Mouse (Mus musculus) v-Abl transformed pro-B cells (cell line): ENCODE results near the gene Rtn4rl1.

ENCODE experiments used
- in situ Hi-C, 2 experiments: fragments of 400-800 bp; cut with MboI; formaldehyde crosslinking; loops; one replicate each; pipeline ENCODE4 v1.15.1; 2025; ENCODE audit not compliant: unreplicated experiment in 2 of 2

Rtn4rl1 gene

DNA sequence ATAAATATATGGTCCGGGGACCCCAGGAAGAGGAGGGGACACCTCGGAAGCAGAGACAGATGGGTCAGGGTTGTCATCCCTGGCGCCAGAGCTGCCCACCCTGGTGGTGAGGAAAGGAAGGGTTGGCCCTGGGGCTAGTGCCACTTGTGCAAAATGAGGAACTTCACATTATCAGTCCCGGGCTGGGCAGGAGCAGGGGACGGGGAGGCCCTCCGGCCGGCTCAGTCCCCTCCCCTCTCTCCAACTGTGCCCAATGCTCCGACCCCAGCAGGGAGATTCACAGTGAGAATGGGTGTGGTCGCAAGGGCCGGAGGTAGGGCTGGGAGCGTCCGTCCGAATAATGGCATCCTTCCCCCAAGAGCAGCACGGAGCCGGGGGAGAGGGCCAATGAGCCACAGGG, 28.8 kb upstream of the Rtn4rl1 start:
- in situ Hi-C loops = no loop called here

DNA sequence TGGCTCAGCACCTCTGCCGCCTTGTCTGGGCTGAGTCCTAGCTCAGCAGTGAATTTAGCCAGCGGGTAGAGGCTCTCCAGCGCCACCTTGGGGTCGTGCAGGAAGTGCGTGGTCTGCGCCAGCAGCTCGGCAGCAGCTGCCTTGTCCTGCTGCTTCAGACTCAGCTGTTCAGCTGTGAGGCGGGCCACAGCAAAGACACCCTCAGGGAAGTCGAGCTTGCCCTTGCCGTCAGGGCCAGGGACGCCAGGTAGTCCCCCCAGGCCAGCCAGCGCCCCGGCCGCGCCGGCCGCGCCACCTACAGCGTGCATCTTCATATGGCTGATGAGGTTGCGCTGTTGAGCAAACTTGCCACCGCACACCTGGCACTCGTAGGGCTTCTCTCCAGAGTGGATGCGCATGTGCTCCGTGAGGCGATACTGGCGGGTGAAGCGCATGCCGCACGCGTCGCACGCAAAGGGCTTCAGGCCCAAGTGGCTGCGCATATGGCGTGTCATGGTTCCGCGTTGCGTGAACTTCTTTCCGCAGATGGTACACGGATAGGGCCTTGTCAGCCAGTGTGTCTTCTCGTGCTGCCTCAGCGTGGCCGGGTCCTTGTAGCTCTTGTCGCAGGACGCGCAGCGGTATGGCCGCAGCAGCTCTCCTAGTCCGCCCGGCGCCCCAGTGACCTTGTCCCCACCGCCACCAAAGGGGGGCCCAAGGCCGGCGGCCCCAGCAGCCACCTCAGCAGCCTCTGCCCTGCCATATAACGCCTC, 28.0 kb upstream of the Rtn4rl1 start:
- in situ Hi-C loops = no loop called here

DNA sequence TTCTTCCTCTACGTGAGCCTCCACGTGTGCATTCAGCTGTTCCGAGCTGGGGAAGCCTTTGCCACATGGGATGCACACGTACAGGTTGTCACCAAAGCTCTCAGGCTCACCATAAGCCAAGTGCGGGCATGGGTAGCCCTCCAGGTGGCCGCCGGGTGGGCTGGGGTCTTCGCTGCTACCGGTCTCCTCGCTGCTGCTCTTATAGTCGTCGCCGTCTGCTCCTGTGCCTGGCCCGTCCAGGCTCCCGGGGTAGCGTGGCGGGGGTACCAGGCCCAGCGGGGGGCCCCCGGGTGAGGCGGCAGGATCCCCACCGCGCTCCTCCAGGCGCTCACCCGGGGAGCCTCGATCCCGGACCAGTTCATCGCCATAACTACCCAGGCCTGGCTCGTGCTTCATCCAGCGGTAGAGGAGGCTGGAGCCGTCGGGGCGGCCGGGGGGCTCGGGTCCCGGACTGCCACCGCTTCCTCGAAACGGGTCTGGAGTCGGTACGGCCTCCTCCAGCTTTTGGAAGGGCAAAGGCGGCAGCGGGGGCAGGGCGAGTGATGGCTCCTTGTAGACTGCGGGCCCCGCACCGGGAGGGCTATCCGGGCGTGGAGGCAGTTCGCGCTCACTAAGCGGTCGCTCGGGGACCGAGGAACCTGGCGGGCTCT, 27.3 kb upstream of the Rtn4rl1 start:
- in situ Hi-C loops = no loop called here

DNA sequence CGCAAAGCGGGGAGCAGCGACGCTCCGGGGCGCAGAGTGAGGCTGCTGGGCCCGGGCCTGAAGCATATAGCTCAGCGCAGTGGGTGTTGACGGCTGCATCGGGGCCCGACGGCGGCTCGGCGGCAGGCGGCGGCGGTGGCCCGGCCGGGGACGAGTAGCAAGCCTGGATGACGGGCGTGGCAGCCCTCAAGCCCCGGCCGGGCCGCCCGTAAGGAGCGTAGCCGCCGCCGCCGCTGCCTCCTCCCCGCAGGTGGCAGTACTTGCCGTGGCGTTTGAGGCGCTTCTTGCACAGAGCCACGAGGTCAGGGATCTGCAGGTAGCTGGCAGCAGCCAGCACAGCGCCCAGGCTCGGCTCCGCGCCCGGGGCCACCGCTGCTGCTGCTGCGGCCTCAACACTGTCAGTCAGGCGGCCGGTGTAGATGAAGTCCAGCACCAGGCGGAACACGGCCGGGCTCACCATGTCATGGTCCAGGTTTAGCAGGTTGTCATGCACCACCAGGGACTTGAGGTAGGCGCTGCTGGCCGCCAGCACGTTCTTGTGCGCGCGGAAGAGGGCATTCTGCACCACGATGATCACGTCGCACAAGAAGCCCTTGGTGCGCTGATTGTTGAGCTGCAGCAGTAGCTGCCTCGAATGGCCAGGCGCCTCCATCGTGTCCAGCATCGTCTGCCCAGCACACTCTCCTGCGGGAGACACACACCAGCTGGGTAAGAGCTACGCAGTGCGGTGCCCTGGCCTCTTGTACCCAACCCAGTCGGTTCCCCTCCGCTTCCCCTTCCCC, 26.5 kb upstream of the Rtn4rl1 start:
- in situ Hi-C loops = no loop called here

DNA sequence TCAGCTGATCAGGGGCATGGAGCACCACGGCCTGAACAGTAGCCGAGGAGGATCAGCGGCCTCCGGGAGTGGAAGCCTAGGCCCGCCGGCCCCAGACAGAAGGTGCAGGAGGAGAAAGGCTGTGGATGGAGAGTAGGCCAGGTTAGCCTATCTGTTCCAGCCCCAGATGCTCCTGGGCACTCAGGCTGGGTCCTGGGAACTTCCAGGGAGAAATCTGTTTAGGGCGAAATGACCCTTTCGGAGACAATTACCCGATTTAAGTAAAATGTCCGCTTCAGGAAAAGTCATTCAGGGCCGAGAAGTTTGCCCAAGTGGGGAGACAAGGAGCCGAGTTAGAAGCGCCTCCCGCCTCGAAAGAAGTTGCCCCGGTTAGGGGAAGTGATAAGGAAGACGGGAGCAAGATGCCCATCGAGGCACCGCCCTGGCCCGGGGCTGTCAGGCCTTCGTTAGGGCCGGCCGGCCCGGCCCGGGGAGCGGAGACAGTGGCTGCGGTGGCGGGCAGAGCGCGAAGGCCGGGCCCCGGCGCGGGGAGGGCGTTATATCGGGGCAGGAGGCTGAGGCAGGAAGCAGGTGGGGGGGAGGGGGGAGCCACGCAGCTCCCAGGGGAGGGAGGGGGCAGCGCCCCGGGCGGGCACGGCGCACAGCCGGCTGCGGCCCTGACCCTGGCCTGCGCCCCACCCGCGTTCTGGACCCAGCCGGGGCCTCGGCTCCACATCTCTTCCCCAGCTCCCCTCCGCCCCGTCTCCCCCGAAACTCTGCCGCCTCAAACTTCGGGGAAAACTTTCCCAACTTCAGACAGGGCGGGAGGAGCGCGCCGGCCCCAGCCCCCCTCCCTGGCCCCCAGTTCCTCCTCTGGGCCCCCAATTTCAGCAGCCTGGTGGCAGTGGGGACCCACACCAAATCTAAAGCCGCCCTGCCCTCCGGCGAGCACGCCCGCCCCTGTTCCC, 25.7 kb upstream of the Rtn4rl1 start:
- in situ Hi-C loops = no loop called here

DNA sequence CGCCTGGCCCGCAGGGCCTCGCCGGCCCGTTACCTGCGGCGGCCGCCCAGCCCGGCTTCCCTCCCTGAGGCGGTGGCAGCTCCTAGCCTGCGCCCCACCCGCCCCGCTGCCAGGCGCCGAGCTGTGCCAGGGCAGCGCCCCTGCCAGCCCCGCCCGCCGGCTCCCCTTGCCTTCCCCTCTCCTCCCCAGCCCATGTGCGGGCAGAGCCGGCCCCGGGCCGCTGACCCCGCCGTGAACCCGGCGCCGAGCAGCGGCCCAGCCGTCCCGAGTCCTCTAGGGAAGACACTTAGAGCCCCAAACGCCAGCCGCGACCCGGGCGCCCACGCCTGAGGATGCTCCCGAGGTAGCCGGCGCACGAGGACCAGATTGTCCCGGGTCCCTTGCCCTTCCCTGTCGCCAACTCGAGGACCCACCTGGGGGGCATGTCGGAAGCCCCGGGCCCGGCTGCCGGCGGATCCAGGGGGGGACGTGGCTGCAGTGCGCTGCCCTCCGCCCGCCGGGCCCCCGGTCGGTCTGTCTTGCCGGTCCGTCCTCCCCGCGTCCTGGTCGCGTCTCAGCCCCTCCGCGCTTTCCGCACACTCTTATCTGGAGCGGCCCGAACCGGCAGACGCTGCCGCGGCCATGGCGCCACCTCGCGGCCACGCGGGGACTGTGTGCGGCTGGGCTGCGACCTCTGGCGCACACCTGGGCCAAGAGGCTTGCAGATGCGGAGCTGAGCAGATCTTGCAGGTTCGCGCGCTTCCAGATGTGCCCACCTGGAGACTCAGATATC, 24.8 kb upstream of the Rtn4rl1 start:
- in situ Hi-C loops = no loop called here

DNA sequence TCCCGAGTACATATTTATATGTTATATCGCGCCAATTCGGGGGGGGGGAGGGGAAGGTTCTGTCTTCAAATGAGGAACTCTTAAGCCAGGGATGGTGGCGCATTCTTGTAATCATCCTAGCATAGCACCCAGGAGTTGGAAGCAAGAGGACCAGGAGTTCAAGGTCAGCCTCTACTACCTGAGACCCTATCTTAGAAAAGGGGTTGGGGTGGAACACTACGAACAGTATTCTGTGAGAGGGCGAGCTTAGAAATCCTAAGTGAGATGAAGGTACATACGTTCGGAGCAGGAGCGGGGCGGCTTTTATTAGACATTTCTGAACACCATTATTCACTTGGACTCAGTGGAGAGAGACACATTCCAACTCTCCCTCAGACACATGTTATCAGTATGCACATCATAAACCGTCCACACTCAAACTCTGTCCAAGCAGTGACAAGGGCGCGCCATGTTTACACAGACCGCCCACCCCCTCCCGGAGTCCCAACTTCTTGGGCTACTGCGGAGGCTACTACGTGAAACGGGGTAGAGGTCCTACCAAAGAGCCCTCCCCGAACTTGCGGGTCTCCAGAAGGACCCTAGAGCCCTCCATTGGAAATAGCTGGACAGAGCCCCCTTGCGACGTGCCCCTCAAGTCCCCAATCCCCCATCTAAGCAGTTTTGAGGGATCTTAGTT, 24.0 kb upstream of the Rtn4rl1 start, which contains the start of gene Hic1:
TSS of gene Hic1 (minus strand) at position 115 of the 676 bp plus-strand sequence.
- in situ Hi-C loops = loop anchor here (5.0 kb wide), 1 partner anchor 187 kb away; no protein-coding TSS in a partner anchor

DNA sequence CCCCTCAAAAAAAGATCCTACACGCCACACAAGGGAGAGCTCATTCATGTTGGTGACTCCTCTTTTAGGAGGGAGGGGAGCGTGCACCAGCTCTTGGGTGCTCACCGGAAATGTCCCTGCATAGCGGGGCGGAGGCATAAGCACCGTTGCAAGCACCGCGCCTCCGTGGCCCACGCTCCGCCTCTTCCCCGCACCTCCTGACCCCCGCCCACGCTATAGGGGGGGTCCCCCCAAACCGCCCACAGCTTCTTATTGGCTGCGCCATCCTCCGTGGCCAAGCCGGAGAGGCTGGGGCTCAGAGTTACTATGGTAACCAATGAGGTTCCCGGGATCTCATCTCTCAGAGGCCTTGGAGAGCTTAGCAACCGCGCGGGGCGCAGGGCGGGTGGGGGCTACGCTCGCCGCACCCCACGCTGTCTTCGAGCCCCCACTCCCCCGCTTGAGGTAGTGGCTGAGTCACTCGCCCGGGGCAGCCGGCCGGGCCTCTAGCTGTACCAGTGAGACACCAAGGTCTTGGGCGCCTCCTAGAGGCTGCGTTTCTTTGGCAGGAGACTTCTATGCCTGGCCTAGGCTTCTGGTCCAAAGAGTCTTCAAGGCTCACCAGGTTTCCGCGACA, 23.3 kb upstream of the Rtn4rl1 start:
- in situ Hi-C loops = loop anchor here (5.0 kb wide), 1 partner anchor 188 kb away; no protein-coding TSS in a partner anchor

DNA sequence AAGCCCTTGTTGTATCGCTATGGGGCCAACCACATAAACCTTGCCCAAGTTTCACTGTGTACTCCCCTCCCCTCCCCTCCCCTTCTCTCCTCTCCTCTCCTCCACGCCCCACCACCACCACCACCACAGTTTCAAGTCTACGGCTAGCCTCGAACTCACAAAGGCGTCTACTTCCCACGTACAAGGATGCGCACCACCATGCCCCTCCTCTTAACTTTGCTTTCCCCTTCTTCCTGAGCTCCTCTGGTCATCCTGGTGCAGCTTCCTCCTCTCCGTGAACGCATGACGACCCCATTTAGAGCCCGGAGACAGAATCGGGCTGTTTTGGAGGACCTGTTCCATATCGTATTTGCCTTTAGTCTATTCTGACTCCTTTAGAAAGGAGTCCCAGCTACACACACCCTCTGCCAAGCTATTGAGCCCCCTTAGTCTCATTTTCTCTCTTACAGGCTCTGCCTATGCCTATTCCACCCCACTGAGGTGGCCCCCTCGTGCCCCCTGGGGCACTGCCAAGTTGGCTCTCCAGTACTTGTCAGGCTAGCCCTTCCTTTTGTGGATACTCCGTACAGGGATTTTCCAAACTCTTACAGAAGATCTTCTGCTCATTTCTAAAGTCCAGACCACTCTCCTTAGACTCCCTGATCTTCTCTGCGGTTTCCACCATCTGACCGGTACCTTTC, 22.3 kb upstream of the Rtn4rl1 start:
- in situ Hi-C loops = loop anchor here (5.0 kb wide), 1 partner anchor 189 kb away; no protein-coding TSS in a partner anchor

DNA sequence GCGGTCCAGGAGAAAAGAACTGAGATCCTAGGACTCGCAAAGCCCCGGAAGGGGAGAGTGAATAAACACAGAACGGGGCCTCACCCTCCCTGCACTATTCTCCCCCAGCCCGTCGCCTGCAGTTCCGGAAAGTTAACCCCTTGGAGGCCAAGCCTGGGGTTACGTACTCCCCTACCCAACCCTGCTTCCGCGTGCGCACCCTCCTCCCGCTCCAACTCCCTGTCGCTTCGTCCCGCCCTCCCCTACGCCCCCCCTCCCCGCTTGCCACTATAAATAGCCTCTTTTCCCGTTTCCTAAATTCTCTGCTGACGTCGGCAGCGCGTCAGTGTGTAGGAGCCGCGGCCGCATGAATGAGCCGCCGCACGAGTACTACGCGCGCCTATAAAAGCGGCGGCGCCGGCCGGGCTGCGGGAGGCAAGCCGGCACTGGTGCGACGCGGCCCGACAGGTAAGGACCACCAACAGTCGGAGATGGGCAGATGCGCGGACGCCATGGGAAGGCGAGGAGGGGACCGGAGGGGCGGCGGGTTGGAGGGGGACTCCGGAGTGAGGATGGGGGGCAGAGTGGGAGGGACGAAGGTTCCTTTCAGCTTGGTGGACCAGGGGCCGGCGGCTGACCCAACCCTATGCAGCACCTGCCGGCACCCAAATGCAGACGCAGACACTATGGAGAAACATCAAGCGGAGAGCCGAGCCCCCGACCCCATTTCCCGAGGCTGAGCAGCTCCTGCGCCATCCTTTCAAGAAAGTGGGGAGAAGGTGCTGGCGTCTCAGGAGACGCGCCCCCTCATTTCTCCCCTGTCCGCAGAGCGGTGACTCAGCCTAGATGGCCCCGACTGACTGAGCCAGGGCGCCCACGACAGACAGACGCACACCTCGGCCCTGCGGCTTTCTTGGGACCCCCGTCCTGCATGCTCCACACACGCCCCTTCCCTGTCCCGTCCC, 21.2 kb upstream of the Rtn4rl1 start:
- in situ Hi-C loops = loop anchor here (5.0 kb wide), 1 partner anchor 190 kb away; no protein-coding TSS in a partner anchor

DNA sequence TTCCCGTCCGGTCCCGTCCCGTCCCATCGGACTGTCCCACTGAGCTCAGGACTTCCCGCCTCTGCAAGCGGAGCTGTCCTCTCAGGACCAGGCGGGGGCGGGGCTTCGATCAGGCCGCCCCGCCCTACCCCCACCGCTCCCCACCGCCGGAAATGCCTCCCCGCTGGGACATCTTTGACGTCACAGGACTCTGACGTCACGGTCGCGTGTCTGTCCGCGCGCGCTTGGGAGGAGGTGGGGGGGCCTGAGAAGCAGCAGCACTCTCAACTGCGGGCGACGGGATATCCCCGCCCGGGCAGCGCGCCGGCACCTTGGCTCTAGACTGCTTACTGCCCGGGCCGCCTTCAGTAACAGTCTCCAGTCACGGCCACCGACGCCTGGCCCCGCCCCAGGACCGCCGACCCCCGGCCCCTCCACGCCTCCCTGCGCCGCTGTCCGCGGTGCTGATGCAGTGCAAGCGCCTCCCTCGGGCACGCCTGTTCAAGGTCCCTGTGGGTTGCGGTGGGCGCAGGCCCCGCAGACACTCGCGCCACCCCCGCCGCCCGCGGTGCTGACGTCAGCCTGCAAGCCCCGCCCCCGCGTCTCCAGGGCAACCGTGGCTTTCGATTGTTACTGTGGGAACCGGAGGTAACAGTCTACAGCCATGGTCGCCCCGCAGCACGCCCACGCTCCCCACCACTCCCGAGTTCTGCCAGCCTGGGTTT, 20.3 kb upstream of the Rtn4rl1 start:
- in situ Hi-C loops = loop anchor here (5.0 kb wide), 1 partner anchor 191 kb away; no protein-coding TSS in a partner anchor

DNA sequence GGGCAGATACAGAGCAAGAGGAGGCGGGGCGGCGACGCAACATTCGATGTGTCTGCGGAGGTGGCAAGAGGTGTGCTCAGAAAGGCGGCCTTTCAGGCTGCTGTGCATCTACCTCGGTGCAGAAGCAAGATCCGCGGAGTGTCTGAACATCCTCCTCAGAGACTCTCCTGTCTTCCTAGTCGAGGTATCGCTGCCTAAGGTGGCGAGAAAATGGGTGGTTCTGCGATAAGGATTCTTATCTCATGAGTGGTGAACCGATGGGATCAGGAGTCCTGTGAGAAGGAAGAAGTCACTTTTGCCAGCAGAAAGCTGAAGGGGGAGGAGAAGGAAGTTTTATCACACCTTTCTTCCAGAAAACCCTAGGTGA, 19.8 kb upstream of the Rtn4rl1 start:
- in situ Hi-C loops = loop anchor here (5.0 kb wide), 1 partner anchor 191 kb away; no protein-coding TSS in a partner anchor

DNA sequence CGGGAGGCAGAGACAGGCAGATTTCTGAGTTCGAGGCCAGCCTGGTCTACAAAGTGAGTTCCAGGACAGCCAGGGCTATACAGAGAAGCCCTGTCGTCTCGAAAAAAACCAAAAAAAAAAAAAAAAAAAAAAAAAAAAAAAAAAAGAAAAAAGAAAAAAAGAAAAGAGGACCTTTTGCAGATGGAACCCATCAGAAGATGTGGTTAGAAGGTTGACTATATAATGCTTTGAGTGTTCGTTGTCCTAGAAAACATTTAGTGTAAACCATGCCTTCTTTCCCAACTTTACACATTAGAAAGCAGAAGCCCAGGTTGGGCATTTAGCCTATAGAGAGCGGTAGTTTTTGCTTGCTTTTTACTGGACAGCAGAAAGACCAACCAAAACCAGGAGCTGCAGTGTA, 19.0 kb upstream of the Rtn4rl1 start:
- in situ Hi-C loops = loop anchor here (5.0 kb wide), 1 partner anchor 192 kb away; no protein-coding TSS in a partner anchor

DNA sequence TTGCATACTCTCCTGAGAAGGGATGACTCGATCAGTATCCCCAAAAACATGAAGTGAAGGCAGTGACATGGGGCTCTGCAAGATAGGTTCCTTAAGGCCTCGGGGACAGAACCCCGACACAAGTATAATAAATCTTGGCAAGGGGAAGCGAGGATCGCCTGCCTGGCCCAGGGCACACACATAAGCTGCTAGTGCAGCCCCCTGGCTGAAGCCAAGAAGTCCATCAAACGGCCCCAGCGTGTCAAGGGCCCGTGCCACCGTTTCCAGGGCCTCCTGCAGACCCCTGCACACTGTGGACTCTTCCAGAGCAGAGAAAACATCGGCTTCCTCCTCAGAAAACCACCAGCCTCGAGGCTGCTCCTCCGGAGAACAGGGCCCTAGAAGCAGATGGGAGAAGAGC, 15.6 kb upstream of the Rtn4rl1 start:
- in situ Hi-C loops = loop anchor here in 1 of 2 experiments (25.0 kb wide), 1 partner anchor 309 kb away; the partner anchor contains the start of gene Prpf8

DNA sequence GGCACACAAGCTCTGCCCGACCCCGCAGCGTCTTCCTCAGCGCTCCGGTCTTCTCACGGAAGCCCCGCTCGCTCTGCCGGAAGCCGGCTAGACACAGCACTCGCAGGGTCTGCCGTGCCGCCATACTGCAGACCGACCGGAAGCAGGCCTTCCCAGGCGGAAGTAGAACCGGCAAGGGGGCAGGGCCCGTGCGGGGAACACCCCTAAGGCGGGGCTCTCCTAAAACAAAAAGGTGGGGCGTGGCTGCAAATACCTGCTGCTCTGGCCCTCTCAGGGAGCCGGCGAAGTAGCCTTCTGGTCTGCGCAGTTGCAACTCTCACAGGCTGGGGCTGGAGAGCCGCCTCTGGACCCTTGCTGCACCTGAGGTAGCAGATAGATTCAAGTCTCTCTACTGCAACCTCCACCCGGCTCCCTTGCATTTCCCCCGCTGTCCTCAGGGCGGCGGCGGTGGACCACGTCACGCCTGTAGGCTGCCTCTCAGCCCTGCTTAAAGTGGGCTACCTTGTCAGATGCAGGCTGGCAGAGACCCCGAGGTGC, 14.8 kb upstream of the Rtn4rl1 start, which contains the start of gene Ovca2:
TSS of gene Ovca2 (minus strand) at position 164 of the 537 bp plus-strand sequence.
- in situ Hi-C loops = loop anchor here in 1 of 2 experiments (25.0 kb wide), 1 partner anchor 309 kb away; the partner anchor contains the start of gene Prpf8
